Mouse (Mus musculus) cerebellum, adult (tissue): ENCODE measurements at regions not wholly inside any gene's neighbourhood (a gene's known extent, or its start where the extent isn't known, plus 50 kb on each side); places are given as distances from the start of the nearest gene placed in this dataset.

ENCODE experiments used
- ATAC-seq: cut with Nextera tagmentation; 2 replicates; pipeline ENCODE4 v1.9.2; 2017; ENCODE audit warnings: mild to moderate bottlenecking, moderate library complexity, mixed read lengths; ENCODE audit not compliant: insufficient number of reproducible peaks, low FRiP score, low TSS enrichment

GRCm38 (mm10) chr7:68580650-68581049, 168.4 kb downstream of the Arrdc4 start:
- ATAC-seq: no peak

DNA sequence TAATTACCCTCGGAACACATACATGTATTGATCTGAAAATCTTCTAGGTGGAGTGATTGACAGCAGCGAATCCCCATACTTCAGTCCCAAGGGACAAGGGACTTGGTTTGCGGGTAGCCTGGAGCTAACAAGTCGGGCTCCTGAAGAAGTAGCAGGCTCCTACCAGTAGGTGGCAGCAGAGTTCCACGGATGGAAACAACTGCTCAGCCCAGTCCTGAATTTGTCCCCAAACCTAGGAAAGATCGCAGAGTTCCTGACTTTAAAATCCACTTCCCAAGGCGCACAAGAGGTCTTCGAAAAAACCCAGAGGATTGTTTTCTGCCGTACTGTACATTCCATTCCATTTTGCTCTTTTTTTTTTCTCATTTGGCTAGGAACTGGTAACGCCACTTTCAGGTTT, 169.4 kb downstream of the Arrdc4 start:
- ATAC-seq: peak; percentile 65

GRCm38 (mm10) chr7:68579216-68579615, 169.8 kb downstream of the Arrdc4 start:
- ATAC-seq: 0 out of 2 replicates have a peak, but pooled peaks have one; percentile 52

DNA sequence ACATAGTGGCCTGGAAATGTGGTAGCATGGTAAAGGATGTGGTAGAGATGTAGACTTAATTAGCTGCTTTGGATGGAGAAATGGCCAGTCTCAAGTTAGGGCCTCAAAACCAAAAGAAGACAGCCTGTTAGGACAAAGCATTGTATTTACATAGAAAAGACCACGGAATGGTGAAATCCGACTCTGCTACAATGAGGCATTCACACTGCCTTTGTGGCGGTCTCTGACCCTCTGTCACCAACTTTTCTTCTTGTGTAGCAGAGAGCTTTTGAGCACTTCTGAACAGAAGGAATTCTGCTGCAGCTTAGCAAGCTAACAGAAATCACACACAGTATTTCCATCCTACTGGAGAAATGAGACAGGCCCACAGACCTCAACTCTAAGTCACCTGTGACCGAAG, 177.7 kb downstream of the Arrdc4 start:
- no peak for ATAC-seq

GRCm38 (mm10) chr7:68568127-68568510, 180.9 kb downstream of the Arrdc4 start:
- ATAC-seq: no peak

- no peak for ATAC-seq
Measured at GRCm38 (mm10) chr7:68567452-68568126, 181.5 kb downstream of the Arrdc4 start.

- ATAC-seq: no peak
Measured at GRCm38 (mm10) chr7:68559440-68560343, 189.3 kb downstream of the Arrdc4 start.

DNA sequence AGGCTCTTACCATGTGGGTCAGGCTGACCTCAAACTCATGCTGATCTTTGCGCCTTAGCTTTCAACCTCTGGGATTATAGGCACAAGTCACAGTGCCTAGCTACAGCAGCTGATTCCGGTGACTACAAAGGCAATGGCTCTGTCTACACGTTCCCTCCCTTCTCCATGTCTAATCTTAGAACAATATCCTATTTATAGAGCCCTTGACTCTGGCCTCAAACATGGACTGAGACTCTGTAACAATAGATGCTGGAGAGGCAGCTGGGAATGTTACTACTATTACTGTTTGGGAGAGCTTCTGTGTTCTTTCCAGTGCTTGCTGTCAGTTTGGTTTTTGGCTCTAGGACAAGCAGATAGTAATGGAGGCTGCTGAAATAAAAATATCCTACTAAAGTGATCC, 198.7 kb downstream of the Arrdc4 start:
- no peak for ATAC-seq

DNA sequence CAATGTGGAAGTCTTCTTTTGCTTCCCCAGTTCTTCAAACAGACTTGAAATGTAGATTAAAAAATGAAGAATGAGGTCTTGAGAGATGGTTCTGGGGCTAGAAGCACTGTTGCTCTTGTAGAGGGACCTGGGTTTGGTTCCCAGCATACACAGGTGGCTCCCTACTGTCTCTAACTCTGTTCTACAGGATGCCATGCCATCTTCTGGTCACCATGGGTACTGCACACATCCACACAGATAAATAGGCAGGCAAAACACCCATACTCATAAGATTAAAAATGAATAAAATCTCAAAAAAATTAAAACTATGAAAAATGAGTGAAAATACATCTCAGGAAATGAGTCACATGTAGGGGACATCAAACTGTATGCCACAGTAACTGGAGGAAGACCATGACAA, 200.9 kb downstream of the Arrdc4 start:
- ATAC-seq: no peak

DNA sequence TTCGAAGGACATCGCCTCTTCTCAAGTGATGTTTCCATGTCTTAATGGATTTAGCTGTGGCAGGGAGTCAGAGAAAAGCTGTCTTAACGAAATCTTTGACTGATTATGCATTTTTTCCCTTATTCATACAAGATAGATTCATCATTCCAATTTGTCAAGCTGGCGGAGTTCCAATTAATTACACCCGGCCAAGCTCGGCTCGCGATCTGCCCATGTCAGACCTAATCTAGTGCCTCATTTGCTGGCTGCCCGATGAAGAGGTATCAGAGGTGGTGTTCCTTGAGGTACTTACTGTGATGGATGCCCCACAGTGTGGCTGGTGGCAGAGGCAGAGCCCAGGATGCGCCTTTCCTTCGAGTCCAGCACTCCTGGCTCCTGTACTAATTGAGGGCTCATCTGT, 204.9 kb downstream of the Arrdc4 start:
- no peak for ATAC-seq

- ATAC-seq: no peak
Measured at GRCm38 (mm10) chr7:68509096-68509495, 235.5 kb downstream of the Fam169b start.

- ATAC-seq: no peak
Measured at GRCm38 (mm10) chr7:68491143-68491810, 217.6 kb downstream of the Fam169b start.

- ATAC-seq: no peak
Measured at GRCm38 (mm10) chr7:68486676-68487075, 213.0 kb downstream of the Fam169b start.

DNA sequence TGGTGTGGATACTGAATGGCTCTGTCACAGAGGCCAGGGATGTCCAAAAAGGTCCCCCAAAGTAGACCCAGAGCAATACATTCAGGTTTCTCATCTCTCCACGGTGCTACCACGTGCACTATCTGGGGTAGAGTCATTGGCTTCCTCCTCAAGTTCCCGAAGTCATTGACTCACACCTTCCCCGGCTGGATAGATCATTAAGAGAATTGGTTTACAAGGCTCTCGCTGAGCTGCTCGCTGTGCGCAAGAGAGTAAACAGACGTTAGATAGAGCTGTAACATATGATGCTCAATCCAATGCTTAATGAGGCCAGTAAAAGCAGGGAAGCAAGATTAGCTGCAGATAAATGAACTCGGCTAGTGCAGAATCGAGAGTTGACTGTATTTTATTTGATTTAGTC, 208.9 kb downstream of the Fam169b start:
- ATAC-seq: no peak

DNA sequence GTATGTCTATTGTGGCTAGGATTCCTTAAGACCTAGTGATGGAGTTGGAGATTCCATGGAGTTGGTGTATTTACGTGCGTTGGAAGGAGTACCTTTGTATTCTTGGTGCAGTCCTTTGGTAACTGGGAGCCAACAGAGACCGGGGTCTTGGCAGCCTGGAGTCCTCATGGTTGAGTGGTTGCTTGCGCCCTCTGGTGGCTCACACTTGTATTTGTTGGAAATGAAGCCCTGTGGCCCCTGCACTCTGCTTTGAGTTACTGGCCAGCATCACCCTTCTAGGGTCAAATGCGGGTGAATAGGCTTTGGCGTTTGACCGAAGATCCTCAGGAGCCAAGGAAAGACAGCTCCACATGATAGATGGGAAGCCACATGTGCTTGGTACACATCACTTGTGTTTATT, 207.1 kb downstream of the Fam169b start:
- peak; percentile 20; the same call in 1 of the 2 replicates for ATAC-seq

- no peak for ATAC-seq
Measured at GRCm38 (mm10) chr7:68480336-68480735, 206.7 kb downstream of the Fam169b start.

- no peak for ATAC-seq
Measured at GRCm38 (mm10) chr7:68478044-68478443, 204.4 kb downstream of the Fam169b start.

- ATAC-seq: no peak
Measured at GRCm38 (mm10) chr7:68472800-68473199, 199.2 kb downstream of the Fam169b start.

- no peak for ATAC-seq
Measured at GRCm38 (mm10) chr7:68470983-68471382, 197.3 kb downstream of the Fam169b start.

- no peak for ATAC-seq
Measured at GRCm38 (mm10) chr7:68468574-68468973, 194.9 kb downstream of the Fam169b start.

DNA sequence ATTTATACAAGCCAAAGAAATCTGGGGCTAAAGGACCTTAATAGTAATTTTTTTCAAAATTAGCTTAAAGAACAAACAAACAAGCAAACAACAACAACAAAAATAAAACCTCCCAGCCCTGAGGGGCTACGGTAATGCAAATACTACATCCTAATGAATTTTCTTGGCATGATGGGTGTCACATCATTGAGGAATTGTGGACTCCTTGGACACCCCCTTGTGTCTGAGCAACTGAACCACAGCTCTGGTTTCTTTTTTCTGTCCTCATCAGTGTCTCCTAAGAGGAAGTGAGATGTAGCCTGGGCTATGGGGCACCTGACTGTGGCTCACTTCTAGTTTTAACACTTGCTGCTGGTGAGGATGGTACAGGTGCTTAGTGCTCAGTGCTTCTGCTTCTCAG, 184.2 kb downstream of the Fam169b start:
- ATAC-seq: no peak
